Mouse (Mus musculus) hindbrain, embryonic 14.5 days (tissue): ENCODE results near the gene Clic4. TPM values are rescaled to one million over a fixed set of nuclear protein-coding genes. Genes with fewer than 3 reads are reported as not detected.
A peak's percentile ranks its signal among the peaks of the same experiment; 100 is the strongest.

Experiments used
- ATAC-seq: fragments of 200-750 bp; cut with Nextera tagmentation; 2 replicates; pipeline ENCODE4 v1.8.0; 2017; ENCODE audit warnings: moderate number of reproducible peaks, mild to moderate bottlenecking, moderate TSS enrichment, moderate library complexity; ENCODE audit not compliant: low FRiP score
- DNase-seq: peaks from one replicate; pipeline ENCODE4 v3.0.0-alpha.2; 2015; ENCODE audit warnings: low spot score
- H3K27ac ChIP-seq: fragments of 300-500 bp; sonication (generic); 2 replicates; pipeline ENCODE4 v1.5.1; 2014; ENCODE audit warnings: mild to moderate bottlenecking, moderate library complexity
- H3K27me3 ChIP-seq: fragments of 300-500 bp; sonication (generic); 2 replicates; pipeline ENCODE4 v1.6.1; 2014; ENCODE audit warnings: mild to moderate bottlenecking, low read length, mixed read lengths; ENCODE audit not compliant: control insufficient read depth, insufficient read depth
- H3K36me3 ChIP-seq: fragments of 300-500 bp; sonication (generic); replicated peaks from 2 replicates; pipeline ENCODE4 v1.6.1; 2014; ENCODE audit not compliant: control insufficient read depth, insufficient read depth
- H3K4me1 ChIP-seq: fragments of 300-500 bp; sonication (generic); replicated peaks from 2 replicates; pipeline ENCODE4 v1.6.1; 2014; ENCODE audit warnings: antibody characterized with exemption, low read length, mixed read lengths; ENCODE audit not compliant: control insufficient read depth, insufficient read depth
- H3K4me2 ChIP-seq: fragments of 300-500 bp; sonication (generic); replicated peaks from 2 replicates; pipeline ENCODE4 v1.6.1; 2014; ENCODE audit warnings: mild to moderate bottlenecking, moderate library complexity
- H3K4me3 ChIP-seq: fragments of 300-500 bp; sonication (generic); replicated peaks from 2 replicates; pipeline ENCODE4 v1.5.1; 2014; ENCODE audit warnings: mild to moderate bottlenecking, low read length
- H3K9ac ChIP-seq: fragments of 300-500 bp; sonication (generic); 2 replicates; pipeline ENCODE4 v1.6.1; 2014
- H3K9me3 ChIP-seq: fragments of 300-500 bp; sonication (generic); 2 replicates; pipeline ENCODE4 v1.6.1; 2016; ENCODE audit warnings: low read length; ENCODE audit not compliant: control insufficient read depth
- WGBS: fragments of 180-500 bp; shearing (Covaris S2); extraction: QIAGEN DNeasy Blood & Tissue Kit; methylation state at CpG from one replicate; pipeline ENCODE4 v1.1.7; 2014; 5-methylcytosine and 5-hydroxymethylcytosine counted together
- polyA plus RNA-seq: library from polyadenylated mRNA; unstranded; fragments of >200 nt; fragmentation: Nextera tagmentation; extraction: Ambion mirVana; gene quantifications from 2 replicates; pipeline ENCODE4 v1.2.1, GENCODE M21; 2014

Clic4 gene
- polyA plus RNA-seq, 1 experiment from 2014 or later: 43.2 TPM

- Histone ChIP-seq H3K9ac (no peak overlapping the region), H3K4me2 (no peak overlapping the region), H3K4me3 (no peak overlapping the region), H3K4me1 (no peaks in the 10 kb centered on the region), H3K36me3 (0 out of 2 replicates have a peak, but pooled peaks cover under 1% of the 10 kb centered on the region), H3K27me3 (no peaks in the 10 kb centered on the region), H3K9me3 (no peaks in the 10 kb centered on the region), H3K27ac (no peak overlapping the region)
- ATAC-seq (no peak), DNase-seq (no peak)
- WGBS: 69% methylated on average over 5 of the region's 5 CpGs
These were observed 37.1 kb upstream of the Clic4 start for GRCm38 (mm10) chr4:135309726-135310125.

GRCm38 (mm10) chr4:135309112-135309659 lies 36.6 kb upstream of the Clic4 start:
- no peaks in the 10 kb centered on the region for H3K27me3 ChIP-seq
- H3K9ac ChIP-seq: no peak overlapping the region
- no peaks in the 10 kb centered on the region for H3K36me3 ChIP-seq
- no peaks in the 10 kb centered on the region for H3K4me1 ChIP-seq
- H3K9me3 ChIP-seq: no peaks in the 10 kb centered on the region
- H3K4me2 ChIP-seq: no peak overlapping the region
- H3K4me3 ChIP-seq: no peak overlapping the region
- 75% methylated on average over 9 of the region's 9 CpGs for WGBS
- ATAC-seq (no peak), DNase-seq (no peak)
- H3K27ac ChIP-seq: no peak overlapping the region

GRCm38 (mm10) chr4:135306971-135307632 lies 34.5 kb upstream of the Clic4 start:
- no peak overlapping the region; the same call in 1 of the 2 replicates for H3K9ac ChIP-seq
- no peaks in the 10 kb centered on the region for H3K4me1 ChIP-seq
- WGBS: 41% methylated on average over 17 of the region's 17 CpGs
- H3K4me2 ChIP-seq: peak overlapping the region; percentile 26
- ATAC-seq (no peak), DNase-seq (peak; percentile 30)
- H3K27me3 ChIP-seq: no peaks in the 10 kb centered on the region
- 0 out of 2 replicates have a peak overlapping the region, but pooled peaks have one; percentile 34 for H3K27ac ChIP-seq
- no peaks in the 10 kb centered on the region for H3K9me3 ChIP-seq
- H3K4me3 ChIP-seq: no peak overlapping the region
- H3K36me3 ChIP-seq: no peaks in the 10 kb centered on the region

- DNase-seq: no peak
These were observed 33.9 kb upstream of the Clic4 start for GRCm38 (mm10) chr4:135306533-135306932.

GRCm38 (mm10) chr4:135302261-135302660 lies 29.6 kb upstream of the Clic4 start:
- ATAC-seq: no peak
- WGBS: 85% methylated on average over 10 of the region's 10 CpGs
- H3K27ac ChIP-seq: no peak overlapping the region
- no peak overlapping the region for H3K9ac ChIP-seq
- DNase-seq: no peak
- H3K4me1 ChIP-seq: no peaks in the 10 kb centered on the region
- no peaks in the 10 kb centered on the region for H3K9me3 ChIP-seq
- no peak overlapping the region for H3K4me3 ChIP-seq
- H3K27me3 ChIP-seq: no peaks in the 10 kb centered on the region
- no peak overlapping the region for H3K4me2 ChIP-seq
- no peaks in the 10 kb centered on the region for H3K36me3 ChIP-seq

More at GRCm38 (mm10) chr4:135306533-135306932, 33.9 kb upstream of the Clic4 start:
- H3K9me3 ChIP-seq: no peaks in the 10 kb centered on the region
- H3K4me2 ChIP-seq: no peak overlapping the region
- H3K4me1 ChIP-seq: no peaks in the 10 kb centered on the region
- no peaks in the 10 kb centered on the region for H3K27me3 ChIP-seq
- no peak overlapping the region for H3K4me3 ChIP-seq
- WGBS: 61% methylated on average over 4 of the region's 4 CpGs
- no peak for ATAC-seq
- no peak overlapping the region for H3K27ac ChIP-seq
- no peak overlapping the region for H3K9ac ChIP-seq
- H3K36me3 ChIP-seq: no peaks in the 10 kb centered on the region

GRCm38 (mm10) chr4:135301166-135301565 lies 28.6 kb upstream of the Clic4 start:
- Histone ChIP-seq H3K27ac (no peak overlapping the region), H3K4me1 (no peaks in the 10 kb centered on the region), H3K36me3 (no peaks in the 10 kb centered on the region), H3K4me3 (no peak overlapping the region), H3K9ac (no peak overlapping the region), H3K9me3 (no peaks in the 10 kb centered on the region), H3K4me2 (no peak overlapping the region), H3K27me3 (no peaks in the 10 kb centered on the region)
- ATAC-seq (no peak), DNase-seq (no peak)
- 88% methylated on average over 3 of the region's 3 CpGs for WGBS

- Histone ChIP-seq H3K27ac (no peak overlapping the region), H3K4me2 (no peak overlapping the region), H3K27me3 (no peaks in the 10 kb centered on the region), H3K4me3 (no peak overlapping the region), H3K36me3 (no peaks in the 10 kb centered on the region), H3K4me1 (no peaks in the 10 kb centered on the region), H3K9me3 (no peaks in the 10 kb centered on the region), H3K9ac (no peak overlapping the region)
- DNase-seq (no peak), ATAC-seq (no peak)
- WGBS: 91% methylated on average over 26 of the region's 26 CpGs
These were observed 27.8 kb upstream of the Clic4 start for GRCm38 (mm10) chr4:135300248-135301041.

GRCm38 (mm10) chr4:135298680-135299079 lies 26.1 kb upstream of the Clic4 start:
- Histone ChIP-seq H3K9ac (no peak overlapping the region), H3K27me3 (no peaks in the 10 kb centered on the region), H3K9me3 (no peaks in the 10 kb centered on the region), H3K4me2 (no peak overlapping the region), H3K36me3 (no peaks in the 10 kb centered on the region), H3K4me1 (no peaks in the 10 kb centered on the region), H3K4me3 (no peak overlapping the region), H3K27ac (no peak overlapping the region; the same call in 1 of the 2 replicates)
- no peak for ATAC-seq
- WGBS: 91% methylated on average over 10 of the region's 10 CpGs
- DNase-seq: no peak

GRCm38 (mm10) chr4:135297931-135298546 lies 25.4 kb upstream of the Clic4 start:
- H3K9ac ChIP-seq: no peak overlapping the region
- H3K9me3 ChIP-seq: no peaks in the 10 kb centered on the region
- DNase-seq: peak; percentile 55
- no peak overlapping the region; the same call in 1 of the 2 replicates for H3K27ac ChIP-seq
- H3K27me3 ChIP-seq: no peaks in the 10 kb centered on the region
- H3K4me2 ChIP-seq: peak overlapping the region; percentile 21; the same call in 1 of the 2 replicates
- no peaks in the 10 kb centered on the region for H3K4me1 ChIP-seq
- no peak overlapping the region for H3K4me3 ChIP-seq
- ATAC-seq: peak; percentile 77; the same call in 1 of the 2 replicates
- 53% methylated on average over 15 of the region's 15 CpGs for WGBS
- no peaks in the 10 kb centered on the region for H3K36me3 ChIP-seq
